Mouse (Mus musculus) CD4-positive, CD25-positive, alpha-beta regulatory T cell, adult 4 months (primary cell): ENCODE measurements around the gene Nmnat2. TPM values are rescaled to one million over a fixed set of nuclear protein-coding genes. Genes with fewer than 3 reads are reported as not detected.

Experiments
- ATAC-seq: one replicate; pipeline ENCODE4 v1.8.0; 2017
- polyA plus RNA-seq, 2 experiments: library from polyadenylated mRNA; unstranded; fragments of 100-300 nt; shearing (Covaris generic); gene quantifications; one replicate each; pipeline ENCODE4 v1.2.1; 2017

The Nmnat2 gene
- polyA plus RNA-seq, 2 experiments from 2014 or later = 0.78 to 0.80 TPM

DNA sequence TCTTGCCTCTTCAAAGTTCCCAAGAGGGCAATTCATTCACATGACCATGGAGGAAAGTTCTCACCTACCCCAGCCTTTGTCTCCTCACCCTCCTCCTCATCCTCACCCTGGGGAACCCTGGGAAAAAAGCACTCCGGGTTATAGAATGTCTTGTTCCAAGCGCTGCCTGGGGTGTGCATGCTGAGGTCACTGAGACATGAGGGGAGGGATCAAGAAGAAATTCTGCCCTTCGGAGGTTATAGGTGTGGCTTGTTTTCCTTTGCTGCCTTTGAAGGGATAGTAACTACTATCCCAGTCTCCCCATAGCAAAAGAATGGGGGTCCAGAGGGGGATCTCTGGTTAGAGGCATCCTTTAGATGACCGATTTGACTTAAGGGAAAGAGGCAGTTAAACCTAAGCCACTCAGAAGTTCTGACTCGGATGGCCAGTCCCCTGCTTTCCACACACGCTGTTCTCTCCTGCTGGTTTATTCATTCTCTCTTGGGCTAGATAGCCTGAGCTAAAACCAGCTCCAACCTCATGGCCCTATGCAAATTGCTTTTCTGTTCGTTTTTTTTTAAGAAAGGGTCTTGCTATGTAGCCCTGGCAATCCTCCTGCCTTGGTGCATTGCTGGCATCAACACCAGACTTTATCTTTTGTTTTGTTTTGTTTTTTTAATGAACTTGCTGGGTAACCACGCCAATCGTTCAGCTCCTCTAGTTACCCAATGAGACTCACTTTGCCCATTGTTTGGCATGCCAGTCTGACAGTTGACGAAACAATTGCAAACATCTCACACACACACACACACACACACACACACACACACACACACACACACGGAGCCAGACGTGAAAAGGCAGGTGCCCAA is 139.7 kb downstream of the Nmnat2 start:
- no peak for ATAC-seq

DNA sequence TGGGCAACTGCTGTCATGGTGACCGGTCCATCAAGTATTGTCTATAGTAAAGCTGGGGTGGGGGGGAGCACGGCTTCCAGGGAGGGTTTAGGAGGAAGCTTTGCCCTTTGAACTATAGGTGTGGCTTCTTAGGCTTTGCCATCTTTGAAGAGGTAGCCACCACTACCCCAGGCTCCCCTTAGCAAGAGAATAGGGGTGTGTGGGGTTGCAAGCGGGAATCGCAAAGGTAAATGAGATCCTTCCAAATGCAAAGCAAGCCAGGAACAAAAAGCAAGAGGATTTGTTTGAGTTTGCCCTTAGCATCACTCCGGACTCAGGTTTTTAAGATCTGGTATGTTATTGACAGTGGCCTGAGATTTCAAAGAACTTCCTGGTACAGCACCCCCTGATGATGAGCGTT is 140.5 kb downstream of the Nmnat2 start:
- no peak for ATAC-seq

DNA sequence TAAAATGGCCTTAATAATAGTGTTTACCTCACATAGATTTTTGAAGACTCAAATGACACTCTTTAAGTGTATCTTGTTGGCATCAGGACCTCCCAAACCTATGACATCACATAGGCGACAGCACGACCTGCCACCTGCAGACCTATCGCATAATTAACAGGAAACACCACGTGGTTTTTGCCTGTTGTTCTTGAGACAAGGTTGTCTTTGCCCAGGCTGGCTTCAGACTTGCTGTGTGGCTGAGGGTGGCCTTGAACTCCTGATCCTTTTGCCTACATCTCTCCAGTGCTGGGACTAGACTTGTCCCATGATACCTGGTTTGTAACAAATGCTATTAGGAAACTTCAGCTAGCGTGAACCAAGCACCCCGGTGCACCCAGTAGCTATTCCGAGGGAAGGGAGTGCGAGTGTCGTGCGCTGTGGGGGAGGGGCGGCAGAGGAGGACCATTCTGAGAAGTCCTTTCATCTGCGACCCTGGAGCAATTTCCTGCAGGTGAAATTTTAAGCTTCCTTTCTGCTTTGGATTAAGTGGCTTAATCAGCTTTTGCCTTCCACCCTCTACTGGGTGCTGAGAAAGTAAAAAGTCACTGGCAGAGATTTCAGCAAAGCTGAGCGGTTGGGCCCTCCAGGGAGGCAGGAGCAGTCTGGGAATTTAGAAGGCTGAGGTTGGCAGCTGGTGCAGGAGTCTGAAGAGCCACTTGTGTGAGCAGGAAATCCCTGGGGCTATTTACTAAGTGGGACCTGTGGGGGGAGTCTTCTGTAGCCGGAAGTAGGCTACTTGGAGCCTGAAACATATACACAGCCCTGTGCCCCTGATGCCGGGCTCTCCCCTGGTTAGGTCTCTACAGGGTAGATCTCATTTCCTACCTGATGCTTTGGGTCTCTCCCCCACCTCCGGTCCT is 141.3 kb downstream of the Nmnat2 start:
- no peak for ATAC-seq

DNA sequence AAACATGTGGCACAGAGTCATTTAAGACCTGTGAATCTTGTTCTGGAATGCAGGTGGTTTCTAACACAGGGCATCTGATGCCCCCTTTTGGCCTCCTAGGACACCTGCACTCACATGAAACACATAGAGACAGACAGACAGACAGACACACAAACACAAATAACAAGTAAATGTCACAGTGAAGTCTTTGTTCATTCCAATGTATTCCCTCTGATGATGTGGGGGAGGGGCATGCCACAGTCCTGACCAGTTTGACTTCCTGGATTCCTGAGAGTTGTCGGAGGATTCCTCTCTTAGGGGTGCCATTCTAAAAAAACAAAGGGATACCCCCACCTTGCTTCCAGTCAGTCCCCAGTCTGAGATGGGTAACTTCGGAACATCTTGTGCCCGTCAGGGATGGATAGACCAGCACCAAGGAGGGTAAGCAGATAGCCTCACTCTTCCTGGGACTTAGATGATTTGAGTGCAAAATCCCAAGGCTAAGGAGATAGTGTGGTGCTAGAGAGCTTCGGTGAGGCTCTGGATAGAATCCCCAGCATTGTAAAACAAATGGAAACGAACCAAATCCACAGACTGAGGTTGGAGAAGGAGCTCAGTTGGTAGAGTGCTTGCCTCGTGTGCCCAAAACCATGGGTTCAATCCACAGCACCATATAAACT is 142.4 kb downstream of the Nmnat2 start:
- no peak for ATAC-seq

DNA sequence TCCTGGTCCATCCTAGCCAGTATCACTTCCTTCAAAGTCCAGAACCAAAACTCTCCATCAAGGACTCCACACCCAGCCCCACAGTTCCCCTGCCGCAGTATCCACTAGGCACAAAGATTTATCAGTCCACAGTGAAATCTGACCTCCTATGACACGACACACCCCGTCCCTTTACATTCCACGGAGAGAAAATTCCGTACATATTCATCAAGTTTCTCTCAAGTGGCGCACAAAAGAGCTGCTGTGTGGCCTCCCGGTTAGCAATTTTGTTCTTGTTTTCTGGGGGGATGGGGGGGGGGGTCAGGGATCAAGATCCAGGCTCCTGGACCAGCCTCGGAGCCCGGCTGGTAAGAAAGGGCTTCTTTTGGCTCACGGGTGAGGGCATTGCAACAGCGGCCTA is 143.8 kb downstream of the Nmnat2 start:
- no peak for ATAC-seq

DNA sequence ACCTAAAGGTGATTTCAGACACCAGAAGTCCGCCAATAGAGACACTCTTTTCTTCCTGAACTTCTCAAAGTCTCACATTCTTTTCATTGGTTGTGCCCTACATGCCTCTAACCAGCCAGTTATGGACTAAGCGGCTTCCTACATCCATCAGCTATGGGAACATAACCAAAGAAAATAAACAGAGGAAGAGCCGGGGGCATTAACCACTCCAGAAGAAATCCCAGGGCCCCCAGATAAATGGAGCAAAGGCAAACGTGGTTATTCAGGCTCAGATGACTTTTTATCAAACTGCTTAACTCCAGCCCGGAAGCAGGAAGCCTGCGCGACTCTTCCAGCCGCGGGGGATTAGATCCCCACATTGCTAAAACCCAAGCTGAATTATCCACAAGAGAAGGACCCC is 146.1 kb downstream of the Nmnat2 start:
- ATAC-seq = no peak

DNA sequence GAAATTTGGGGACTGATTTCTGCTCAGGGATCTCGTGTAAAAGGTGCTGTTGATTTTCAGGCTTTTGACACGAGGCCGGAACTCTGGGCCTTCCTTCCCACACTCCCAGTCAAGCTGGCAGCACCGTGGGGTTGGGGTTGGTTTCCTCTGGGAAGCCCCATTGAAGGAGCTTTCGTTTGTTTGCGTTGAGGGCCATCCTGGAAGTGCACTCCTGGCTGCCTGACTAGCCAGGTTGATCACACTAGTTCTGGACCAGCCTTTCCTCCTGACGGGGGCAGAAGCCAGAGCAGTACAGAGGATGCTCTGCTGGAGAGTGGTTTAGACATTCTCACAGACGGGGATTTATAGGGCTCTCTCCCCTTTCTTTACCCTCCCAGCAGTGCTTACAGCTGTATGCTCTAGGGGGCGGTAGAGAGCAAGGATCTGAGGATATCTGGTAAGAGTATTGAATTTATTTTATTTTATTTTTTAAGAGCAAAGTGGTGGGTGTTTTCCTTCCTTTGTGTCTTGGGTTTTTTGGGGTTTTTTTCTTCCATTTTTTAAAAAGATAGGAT is 146.6 kb downstream of the Nmnat2 start:
- peak; percentile 75 for ATAC-seq

DNA sequence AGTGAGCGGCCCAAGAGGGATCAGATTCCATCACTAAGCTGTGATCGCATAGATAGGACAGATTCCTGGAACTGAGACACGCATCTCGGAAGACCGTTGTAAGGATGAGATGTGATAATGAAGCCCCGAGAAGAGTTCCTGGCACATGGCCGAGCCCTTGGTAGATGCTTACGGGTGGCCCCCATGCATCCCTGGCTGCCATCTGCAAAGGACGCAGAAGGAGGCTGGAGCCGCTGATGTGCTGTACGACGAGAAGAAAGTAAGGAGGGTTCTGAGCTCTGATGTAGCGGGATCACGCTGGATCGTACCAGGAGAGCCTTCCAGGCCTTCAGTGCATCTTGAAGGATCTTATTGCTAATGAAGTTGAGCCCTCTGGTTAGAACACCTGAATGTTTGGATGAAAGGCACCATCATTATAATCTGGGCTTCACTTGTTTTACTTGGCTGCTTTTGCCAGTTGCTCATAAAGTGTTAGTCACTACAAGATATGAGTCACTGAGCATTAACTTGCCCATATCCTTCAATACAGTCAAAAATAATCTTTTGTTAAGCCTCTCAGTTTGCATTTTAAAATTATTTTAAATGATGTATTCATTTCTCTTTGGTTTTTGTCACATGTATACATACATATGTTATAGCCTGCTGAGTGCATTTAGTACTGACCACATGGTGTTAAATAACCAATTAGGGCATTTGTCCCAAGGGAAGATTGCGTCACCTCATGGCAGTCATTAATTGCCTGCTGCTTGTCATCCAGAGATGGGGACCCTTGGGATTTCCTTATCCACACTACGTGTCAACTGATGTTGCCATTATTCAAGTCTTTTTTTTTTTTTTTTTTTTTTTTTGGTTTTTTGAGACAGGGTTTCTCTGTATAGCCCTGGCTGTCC is 147.7 kb downstream of the Nmnat2 start:
- ATAC-seq = no peak

DNA sequence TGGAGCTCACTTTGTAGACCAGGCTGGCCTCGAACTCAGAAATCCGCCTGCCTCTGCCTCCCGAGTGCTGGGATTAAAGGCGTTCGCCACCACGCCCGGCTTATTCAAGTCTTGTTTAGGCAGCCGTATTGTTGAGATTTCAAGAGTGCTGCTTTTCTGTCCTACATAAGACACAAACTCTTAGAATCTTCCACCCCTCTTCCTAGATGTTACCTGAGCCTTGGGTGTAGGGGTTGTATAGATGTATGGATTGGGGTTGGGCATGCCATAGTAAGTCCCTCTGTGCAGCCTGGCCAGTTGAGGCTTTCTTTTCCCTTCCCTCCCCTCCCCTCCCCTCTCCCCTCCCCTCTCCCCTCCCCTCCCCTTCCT is 148.4 kb downstream of the Nmnat2 start:
- ATAC-seq = no peak

DNA sequence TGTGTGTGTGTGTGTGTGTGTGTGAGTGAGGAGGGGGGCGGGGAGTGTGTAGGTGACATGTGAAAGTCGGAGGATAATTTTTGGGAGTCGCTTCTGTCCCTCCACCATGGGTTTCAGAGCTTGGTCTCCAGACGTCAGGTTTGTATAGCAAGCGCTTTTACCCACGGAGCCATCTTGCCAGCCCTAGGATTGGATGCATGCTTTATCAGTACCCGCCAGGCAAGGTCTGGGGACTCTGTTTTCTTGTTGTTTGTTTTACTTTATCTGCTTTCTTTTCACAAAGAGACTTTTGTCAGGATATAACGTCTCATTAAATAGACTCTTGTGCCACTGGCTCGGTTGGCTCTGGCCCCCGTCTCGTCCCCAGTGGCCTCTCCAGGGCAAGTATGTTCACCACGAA is 150.0 kb downstream of the Nmnat2 start:
- no peak for ATAC-seq

DNA sequence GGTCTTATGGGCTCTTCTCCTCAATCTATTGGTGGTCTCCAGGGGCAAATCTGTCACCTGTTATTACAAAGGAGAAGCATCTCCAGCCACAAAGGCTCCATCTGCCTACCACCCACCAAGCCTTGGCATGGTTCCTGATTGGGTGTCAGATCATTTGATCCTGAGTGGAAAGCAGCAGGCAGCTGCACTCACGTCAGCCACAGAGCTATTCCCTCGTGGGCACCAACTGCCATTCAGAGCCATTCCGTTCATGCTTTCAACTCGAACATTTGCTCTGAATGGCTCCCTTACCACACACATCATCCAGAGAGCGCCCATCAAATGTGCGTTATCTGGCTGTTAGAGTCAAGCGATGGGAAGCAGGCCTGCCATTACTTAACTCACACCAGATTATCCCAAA is 153.1 kb downstream of the Nmnat2 start:
- no peak for ATAC-seq

DNA sequence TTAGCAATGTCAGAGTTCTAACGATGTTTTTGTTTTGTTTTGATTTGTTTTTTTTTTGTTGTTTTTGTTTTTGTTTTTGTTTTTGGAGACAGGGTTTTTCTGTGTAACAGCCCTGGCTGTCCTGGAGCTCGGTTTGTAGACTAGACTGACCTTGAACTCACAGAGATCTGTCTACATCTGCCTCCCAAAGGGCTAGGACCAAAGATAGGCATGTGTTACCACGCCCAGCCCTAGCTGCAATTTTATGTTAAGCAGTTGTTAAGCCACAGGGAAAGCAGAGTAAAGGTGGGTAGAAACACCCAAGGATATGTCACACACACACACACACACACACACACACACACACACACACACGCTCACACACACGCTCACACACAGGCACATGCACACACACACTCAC is 154.6 kb downstream of the Nmnat2 start:
- ATAC-seq = no peak

DNA sequence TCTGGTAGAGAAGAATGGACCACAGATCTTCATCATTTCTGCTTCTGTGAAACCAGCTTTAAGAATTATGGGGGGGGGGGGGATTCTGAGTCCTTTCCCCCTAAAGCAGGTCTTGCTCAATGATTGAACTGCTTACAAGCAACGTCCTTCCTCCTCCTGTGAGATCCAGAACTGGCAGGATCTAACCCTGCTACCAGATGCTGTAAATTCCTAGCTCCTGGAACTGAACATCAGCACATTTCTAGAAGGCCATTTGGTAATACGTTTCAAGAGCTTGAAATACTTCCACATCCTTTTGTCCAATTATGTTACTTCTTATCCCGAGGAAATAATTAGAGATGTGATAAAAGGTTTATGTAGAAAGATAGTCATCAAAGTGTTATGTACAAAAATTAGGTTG is 155.0 kb downstream of the Nmnat2 start:
- no peak for ATAC-seq

DNA sequence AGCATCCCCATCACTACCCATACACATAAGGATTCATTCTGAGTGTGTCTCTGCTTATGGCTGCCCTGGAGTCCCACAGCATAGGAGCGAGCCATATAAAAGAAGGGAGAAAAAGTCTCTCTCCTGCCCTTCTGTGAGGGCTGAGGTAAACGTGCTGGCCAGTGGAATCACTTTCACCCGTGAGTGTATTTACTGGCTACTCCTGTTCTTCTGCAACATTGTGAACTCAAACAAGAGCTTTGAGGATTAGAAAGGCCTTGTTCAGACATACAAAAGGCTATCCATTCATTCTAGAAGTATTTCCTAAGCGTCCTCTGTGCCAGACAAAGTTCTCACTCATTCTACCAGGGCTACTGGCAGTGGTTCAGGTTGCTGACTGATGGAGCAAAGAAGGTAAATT is 156.8 kb downstream of the Nmnat2 start:
- ATAC-seq = no peak

DNA sequence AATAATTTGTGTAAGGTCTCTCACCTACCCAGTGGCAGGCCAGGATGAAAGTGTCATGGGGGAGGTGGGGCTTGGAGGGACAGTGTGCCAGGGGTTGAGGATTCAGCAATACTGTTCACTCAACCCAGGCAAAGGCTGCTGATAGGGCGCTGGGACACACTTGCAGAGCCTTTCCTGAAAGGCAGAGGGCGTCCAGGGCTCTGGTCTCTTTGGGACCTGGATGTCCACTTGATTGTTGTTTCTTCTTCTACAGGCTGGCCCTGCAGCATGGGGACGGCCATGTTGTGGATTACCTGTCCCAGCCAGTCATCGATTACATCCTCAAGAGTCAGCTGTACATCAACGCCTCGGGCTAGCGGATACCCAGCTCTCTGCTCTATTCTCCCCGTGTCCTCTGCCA is 160.5 kb downstream of the Nmnat2 start:
- no peak for ATAC-seq

DNA sequence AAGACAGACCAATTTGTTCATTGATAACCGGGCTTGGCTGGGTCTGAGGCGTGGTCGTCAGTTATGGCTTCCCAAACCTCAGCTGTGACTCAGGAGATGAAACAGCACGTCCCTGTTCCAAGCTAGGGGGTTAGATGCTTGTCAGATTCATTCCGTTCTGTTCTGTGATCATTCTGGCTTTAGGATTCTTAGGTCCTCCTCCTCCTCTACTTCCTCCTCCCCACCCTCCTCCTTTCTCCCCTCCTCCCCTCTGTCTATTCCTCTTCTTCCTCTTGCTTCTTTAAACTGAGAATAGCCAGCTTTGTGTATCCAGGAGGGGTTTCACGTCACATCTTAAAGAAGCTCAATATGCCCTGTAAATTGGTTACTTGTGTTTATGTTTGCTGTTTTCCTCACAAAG is 165.8 kb downstream of the Nmnat2 start:
- ATAC-seq = no peak

DNA sequence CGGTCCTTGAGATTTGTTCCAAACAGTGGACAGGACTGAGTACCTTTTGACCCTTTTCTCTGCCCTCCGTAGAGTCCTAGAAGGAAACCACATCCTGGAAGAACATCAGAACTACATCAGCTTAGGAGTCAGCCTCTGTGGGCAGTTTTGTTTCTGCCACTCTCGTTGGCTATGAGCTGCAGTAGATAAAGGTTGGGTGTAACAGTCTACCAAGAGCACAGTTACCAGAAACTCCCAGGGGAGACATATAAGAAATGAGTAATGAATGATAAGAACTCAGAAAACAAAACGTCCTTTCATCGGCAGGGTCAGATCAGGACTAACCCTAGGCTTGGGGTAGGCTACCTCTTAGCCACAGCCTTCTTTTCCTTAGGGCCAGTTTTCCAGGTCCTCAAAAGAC is 166.5 kb downstream of the Nmnat2 start:
- ATAC-seq = no peak

DNA sequence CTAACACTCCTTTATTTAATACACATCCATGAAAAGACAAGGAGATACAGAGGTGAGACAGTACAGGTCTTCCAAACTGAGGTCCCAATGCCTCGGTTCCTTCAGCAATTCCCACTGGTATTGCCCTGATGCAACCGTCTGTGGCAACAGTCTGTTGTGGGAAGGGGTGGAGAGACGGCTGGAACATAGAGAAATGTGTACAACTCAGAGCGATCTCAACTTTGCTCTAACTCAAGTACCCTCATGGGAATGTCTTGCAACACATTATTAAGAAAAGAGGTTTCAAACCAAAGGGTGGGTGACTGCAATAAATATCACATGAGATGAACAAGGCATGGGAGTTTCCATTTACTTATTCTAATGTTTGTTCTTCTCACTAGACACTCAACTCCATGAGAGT is 168.0 kb downstream of the Nmnat2 start:
- no peak for ATAC-seq

DNA sequence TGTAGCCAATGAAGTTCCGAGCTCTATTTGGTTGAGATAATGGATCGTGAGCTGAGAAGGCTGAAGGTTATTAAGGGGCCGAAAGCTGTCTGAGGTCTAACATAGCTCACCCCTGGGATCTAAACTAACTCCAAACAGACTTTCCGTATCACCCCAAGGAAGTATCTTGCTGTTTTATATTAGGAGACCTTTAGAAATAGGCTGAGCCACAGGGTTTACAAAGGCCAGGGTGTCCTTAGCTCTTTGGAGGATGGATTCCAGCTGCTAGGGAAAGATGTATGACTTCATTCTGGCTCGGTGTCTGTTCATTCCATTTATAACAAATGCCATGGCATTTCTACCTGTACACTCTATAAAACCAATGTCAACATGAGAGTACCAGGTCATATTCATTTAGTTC is 169.7 kb downstream of the Nmnat2 start:
- ATAC-seq = no peak

DNA sequence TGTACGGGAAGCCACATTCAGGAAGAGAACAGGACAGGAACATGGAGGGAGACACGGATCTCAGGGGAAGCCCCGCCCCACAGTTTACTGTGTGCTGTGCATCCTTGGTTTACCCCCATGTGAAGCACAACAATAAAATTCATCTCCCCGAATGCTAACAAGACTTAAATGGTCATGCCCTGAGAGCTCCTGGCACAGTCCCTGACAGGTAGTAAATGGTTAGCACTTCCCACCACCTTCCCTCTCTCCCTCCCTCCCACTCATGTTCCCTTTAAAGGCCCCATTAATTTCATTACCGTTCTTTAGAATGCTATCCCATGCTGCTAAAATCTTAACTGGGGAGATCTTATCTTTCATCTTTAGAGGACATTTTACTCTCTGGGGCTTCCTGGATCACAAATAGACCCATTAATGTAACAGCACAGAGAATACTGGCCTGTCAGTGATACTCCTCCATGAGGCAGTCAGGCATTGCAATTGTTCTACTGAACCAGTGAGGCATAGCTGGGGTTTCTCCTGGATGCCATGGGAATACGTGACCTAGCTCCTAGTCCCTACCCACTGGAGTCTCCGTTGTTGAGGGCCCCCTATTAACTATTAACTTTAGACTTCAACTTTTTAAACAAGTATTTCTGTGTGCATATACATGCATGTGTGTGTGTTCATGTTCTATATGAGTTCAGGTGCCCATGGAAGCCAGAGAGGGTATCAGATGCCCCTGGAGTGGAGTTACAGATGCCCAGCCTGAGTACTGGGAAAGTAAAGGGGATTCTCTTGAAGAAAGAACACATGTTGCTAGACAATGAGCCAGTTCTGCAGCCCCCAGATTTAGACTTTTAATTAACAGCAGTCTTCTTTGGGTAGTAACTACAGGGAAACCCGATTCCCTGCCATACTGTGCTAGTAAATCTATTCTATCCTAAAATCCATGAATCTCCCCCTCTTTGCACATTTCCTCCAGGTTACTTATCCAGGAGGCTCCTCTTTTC is 170.8 kb downstream of the Nmnat2 start:
- ATAC-seq = no peak
